Comparison of ENCODE assay signal across 25 mouse cellular contexts in the genomic region with DNA sequence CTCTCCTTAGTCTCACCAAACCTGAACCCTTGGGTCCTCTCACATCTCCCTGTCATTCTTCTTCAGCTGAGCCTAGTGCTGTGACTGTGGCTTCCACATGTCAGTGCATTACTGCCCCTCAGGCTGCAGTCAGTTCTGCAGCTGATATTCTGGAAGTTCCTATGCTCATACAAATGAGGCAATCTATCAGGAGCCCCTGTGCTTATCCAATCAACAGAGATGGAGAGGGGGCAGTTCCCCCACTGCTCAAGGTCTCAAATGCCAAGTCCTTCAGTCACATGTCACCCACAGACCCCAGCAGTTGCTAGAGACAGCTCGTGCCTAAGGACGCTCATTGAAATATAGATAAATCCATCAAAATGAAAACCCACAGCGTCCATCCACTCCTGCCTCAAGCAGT.
A peak's percentile ranks its signal among the peaks of the same experiment; 100 is the strongest.
DNase-seq lines count a peak whose midpoint lies in the region; ATAC-seq and TF ChIP-seq lines count a peak whose summit lies in the region.
"Had no signal": no experiment of that assay in that cellular context is flagged by ENCODE, and none has a peak within 500 bp of the region (broad histone marks: within the 10 kb centered on the region; RNA-seq: fewer than 3 reads in every experiment).

No protein-coding gene starts in this region.

- H3K36me3 ChIP-seq in heart, embryonic 11.5 days (ENCODE audit: control insufficient read depth, insufficient read depth, low read length) = no peaks in the 10 kb centered on the region
- H3K36me3 ChIP-seq in midbrain, embryonic 10.5 days = no peaks in the 10 kb centered on the region
- H3K36me3 ChIP-seq in midbrain, embryonic 11.5 days (ENCODE audit: control insufficient read depth, insufficient read depth, low read length) = no peaks in the 10 kb centered on the region
- H3K36me3 ChIP-seq: embryonic facial prominence, embryonic 10.5 days; embryonic facial prominence, embryonic 13.5 days; forebrain, embryonic 12.5 days; forebrain, embryonic 15.5 days; heart, embryonic 10.5 days had no signal

- peak; percentile 61 for DNase-seq in heart, adult 11 months
- DNase-seq in layer of hippocampus, adult 2 months (ENCODE audit: low spot score in 2 of 2) = no peak
- no peak for DNase-seq in layer of hippocampus, postnatal 14 days (ENCODE audit: low spot score in 2 of 2)
- no peak for DNase-seq in midbrain, embryonic 10.5 days (ENCODE audit: low spot score)
- DNase-seq in midbrain, embryonic 11.5 days (ENCODE audit: low spot score, missing footprints) = no peak
- DNase-seq: adrenal gland, adult 8-10 months; adrenal gland, postnatal 25 days; cerebellum, adult 11-12 months; cerebellum, adult 8-10 months; cerebellum, postnatal 10 days; cerebellum, postnatal 36 days; embryo, embryonic 11 days; gastrocnemius, postnatal 25 days; heart, postnatal 10 days; heart, postnatal 4 days had no signal

- peak; percentile 39 for TF ChIP-seq CTCF in layer of hippocampus, adult 2 months (conservative IDR thresholded peaks at IDR 0.05)

- WGBS in heart, embryonic 11.5 days (ENCODE audit: insufficient replicate concordance) = 64% methylated on average over 3 of the region's 3 CpGs
- 88% methylated on average over 3 of the region's 3 CpGs for WGBS in midbrain, embryonic 10.5 days
- WGBS in midbrain, embryonic 11.5 days = 82% methylated on average over 3 of the region's 3 CpGs

- no peak overlapping the region for H3K4me3 ChIP-seq in heart, embryonic 11.5 days (ENCODE audit: low read depth, low read length)
- no peak overlapping the region for H3K4me3 ChIP-seq in layer of hippocampus, adult 2 months
- H3K4me3 ChIP-seq in midbrain, embryonic 10.5 days = no peak overlapping the region
- no peak overlapping the region for H3K4me3 ChIP-seq in midbrain, embryonic 11.5 days (ENCODE audit: low read depth, low read length)
- H3K4me3 ChIP-seq: embryonic facial prominence, embryonic 10.5 days; embryonic facial prominence, embryonic 13.5 days; erythroblast, embryonic 14.5 days; forebrain, embryonic 12.5 days; forebrain, embryonic 15.5 days; heart, adult 2 months; heart, embryonic 10.5 days had no signal

- H3K4me2 ChIP-seq in heart, embryonic 11.5 days = no peak overlapping the region
- H3K4me2 ChIP-seq in midbrain, embryonic 11.5 days = no peak overlapping the region
- H3K4me2 ChIP-seq: embryonic facial prominence, embryonic 13.5 days; forebrain, embryonic 12.5 days; forebrain, embryonic 15.5 days; hindbrain, embryonic 14.5 days had no signal

- H3K9ac ChIP-seq in heart, embryonic 11.5 days (ENCODE audit: low read depth, low read length) = no peak overlapping the region
- H3K9ac ChIP-seq in midbrain, embryonic 11.5 days (ENCODE audit: low read length) = no peak overlapping the region
- H3K9ac ChIP-seq: embryonic facial prominence, embryonic 13.5 days; forebrain, embryonic 12.5 days; forebrain, embryonic 15.5 days; hindbrain, embryonic 14.5 days had no signal

- H3K9me3 ChIP-seq in heart, embryonic 11.5 days (replicated peaks; ENCODE audit: control insufficient read depth, low read length) = no peaks in the 10 kb centered on the region
- no peaks in the 10 kb centered on the region for H3K9me3 ChIP-seq in midbrain, embryonic 10.5 days (replicated peaks)
- H3K9me3 ChIP-seq in midbrain, embryonic 11.5 days (ENCODE audit: control insufficient read depth, low read length) = no peaks in the 10 kb centered on the region
- H3K9me3 ChIP-seq: embryonic facial prominence, embryonic 10.5 days; embryonic facial prominence, embryonic 13.5 days; forebrain, embryonic 12.5 days; forebrain, embryonic 15.5 days; heart, embryonic 10.5 days had no signal

- no peaks in the 10 kb centered on the region for H3K4me1 ChIP-seq in heart, embryonic 11.5 days (ENCODE audit: control insufficient read depth, insufficient read depth, low read length)
- H3K4me1 ChIP-seq in midbrain, embryonic 10.5 days = peaks cover 4% of the 10 kb centered on the region; the same call in 1 of the 2 replicates
- H3K4me1 ChIP-seq in midbrain, embryonic 11.5 days (ENCODE audit: control insufficient read depth, insufficient read depth, low read length) = no peaks in the 10 kb centered on the region
- H3K4me1 ChIP-seq: embryonic facial prominence, embryonic 10.5 days; embryonic facial prominence, embryonic 13.5 days; forebrain, embryonic 12.5 days; forebrain, embryonic 15.5 days had no signal

- ATAC-seq in heart, embryonic 11.5 days (replicated peaks; ENCODE audit: insufficient number of reproducible peaks, low FRiP score, low TSS enrichment) = no peak
- ATAC-seq in midbrain, embryonic 11.5 days (ENCODE audit: low FRiP score) = no peak
- ATAC-seq: activated CD4-positive, CD25-positive, alpha-beta regulatory T cell, adult 4 months; forebrain, embryonic 15.5 days had no signal

- no peaks in the 10 kb centered on the region for H3K27me3 ChIP-seq in heart, embryonic 11.5 days (ENCODE audit: control insufficient read depth, insufficient read depth, low read length)
- H3K27me3 ChIP-seq in midbrain, embryonic 10.5 days (ENCODE audit: low read depth, poor library complexity, severe bottlenecking) = no peaks in the 10 kb centered on the region
- H3K27me3 ChIP-seq in midbrain, embryonic 11.5 days (ENCODE audit: control insufficient read depth, insufficient read depth, low read length) = no peaks in the 10 kb centered on the region
- H3K27me3 ChIP-seq: embryonic facial prominence, embryonic 13.5 days; forebrain, embryonic 12.5 days; forebrain, embryonic 15.5 days had no signal

- no peak overlapping the region for H3K27ac ChIP-seq in heart, embryonic 11.5 days (ENCODE audit: low read depth, low read length)
- H3K27ac ChIP-seq in layer of hippocampus, adult 2 months = no peak overlapping the region
- peak overlapping the region; percentile 33; the same call in 1 of the 2 replicates for H3K27ac ChIP-seq in midbrain, embryonic 10.5 days (replicated peaks)
- no peak overlapping the region for H3K27ac ChIP-seq in midbrain, embryonic 11.5 days (ENCODE audit: low read depth, low read length)
- H3K27ac ChIP-seq: embryonic facial prominence, embryonic 10.5 days; embryonic facial prominence, embryonic 13.5 days; forebrain, embryonic 12.5 days; forebrain, embryonic 15.5 days; heart, adult 2 months; heart, embryonic 10.5 days; hindbrain, embryonic 14.5 days had no signal
